Mouse (Mus musculus) MEL (cell line): ENCODE measurements around the gene Cltc. TPM values are rescaled to one million over a fixed set of nuclear protein-coding genes. Genes with fewer than 3 reads are reported as not detected.

Experiments
- DNase-seq: peaks from one replicate; pipeline ENCODE4 v3.0.0; 2011; ENCODE audit warnings: low read depth, low spot score
- H3K27ac ChIP-seq: 2 replicates; pipeline ENCODE4 v1.5.1; 2012; ENCODE audit warnings: low read depth, mild to moderate bottlenecking, control low read depth, low read length, moderate library complexity; ENCODE audit not compliant: control insufficient read depth
- H3K27me3 ChIP-seq, 2 experiments: fragments of 150-350 bp in 1 of 2; sonication (generic) in 1 of 2; 2 replicates each; pipeline ENCODE4 v1.6.1; 2012; ENCODE audit warnings: low read length in 2 of 2, mild to moderate bottlenecking in 2 of 2, improper control_type of control experiment in 1 of 2, moderate library complexity in 1 of 2; ENCODE audit not compliant: insufficient read depth in 2 of 2, control insufficient read depth in 1 of 2
- H3K36me3 ChIP-seq, 2 experiments: 2 replicates each; pipeline ENCODE4 v1.6.1; 2012 to 2014; ENCODE audit warnings: low read length in 2 of 2, improper control_type of control experiment in 1 of 2, inconsistent platforms in 1 of 2, mild to moderate bottlenecking in 1 of 2; ENCODE audit not compliant: insufficient read depth in 2 of 2, control insufficient read depth in 1 of 2
- H3K4me1 ChIP-seq, 2 experiments: fragments of 150-350 bp in 1 of 2; sonication (generic) in 1 of 2; 2 replicates each; pipeline ENCODE4 v1.6.1; 2012; ENCODE audit warnings: low read length in 2 of 2, improper control_type of control experiment in 1 of 2, mild to moderate bottlenecking in 1 of 2; ENCODE audit not compliant: insufficient read depth in 2 of 2, control insufficient read depth in 1 of 2
- H3K4me3 ChIP-seq, 2 experiments: fragments of 150-350 bp in 1 of 2; sonication (generic) in 1 of 2; 2 replicates each; pipeline ENCODE4 v1.5.1; 2012; ENCODE audit warnings: low read depth in 2 of 2, low read length in 2 of 2, mild to moderate bottlenecking in 2 of 2, moderate library complexity in 2 of 2, control low read depth in 1 of 2, improper control_type of control experiment in 1 of 2; ENCODE audit not compliant: control insufficient read depth in 1 of 2, insufficient read depth in 1 of 2
- H3K79me2 ChIP-seq: 2 replicates; pipeline ENCODE4 v1.6.1; 2012; ENCODE audit warnings: mild to moderate bottlenecking, low read length, moderate library complexity; ENCODE audit not compliant: control insufficient read depth, poor library complexity, insufficient read depth
- H3K9ac ChIP-seq: 2 replicates; pipeline ENCODE4 v1.6.1; 2012; ENCODE audit warnings: low read depth, mild to moderate bottlenecking, control low read depth, low read length, moderate library complexity; ENCODE audit not compliant: control insufficient read depth, poor library complexity, severe bottlenecking
- H3K9me3 ChIP-seq: fragments of 150-350 bp; sonication (generic); replicated peaks from 2 replicates; pipeline ENCODE4 v1.6.1; 2012; ENCODE audit warnings: mild to moderate bottlenecking, low read length, improper control_type of control experiment, moderate library complexity; ENCODE audit not compliant: insufficient read depth
- CHD1 ChIP-seq: IDR thresholded peaks from 2 replicates; pipeline ENCODE4 v1.6.1; 2012; ENCODE audit warnings: low read depth, mild to moderate bottlenecking, inconsistent platforms, low read length, improper control_type of control experiment
- CTCF ChIP-seq, 3 experiments: IDR thresholded peaks in 2 of 3; conservative IDR thresholded peaks in 1 of 3; 2 replicates each; pipeline ENCODE4 v1.5.1; 2011 to 2012; ENCODE audit warnings: low read length in 3 of 3, low read depth in 2 of 3, mild to moderate bottlenecking in 2 of 3, improper control_type of control experiment in 1 of 3, inconsistent platforms in 1 of 3, mixed read lengths in 1 of 3, moderate library complexity in 1 of 3; ENCODE audit not compliant: control insufficient read depth in 1 of 3, insufficient read depth in 1 of 3, poor library complexity in 1 of 3, severe bottlenecking in 1 of 3
- EP300 ChIP-seq, 2 experiments: IDR thresholded peaks; 2 replicates each; pipeline ENCODE4 v1.6.1; 2011; ENCODE audit warnings: improper control_type of control experiment in 2 of 2, low read length in 2 of 2, low read depth in 1 of 2, mild to moderate bottlenecking in 1 of 2
- ETS1 ChIP-seq: IDR thresholded peaks from 2 replicates; pipeline ENCODE4 v1.6.1; 2012; ENCODE audit warnings: low read depth, mild to moderate bottlenecking, inconsistent platforms, low read length, improper control_type of control experiment, moderate library complexity
- MAFK ChIP-seq: IDR thresholded peaks from 2 replicates; pipeline ENCODE4 v1.6.1; 2011; ENCODE audit warnings: low read depth, mild to moderate bottlenecking, low read length, improper control_type of control experiment, borderline replicate concordance
- MAX ChIP-seq: IDR thresholded peaks from 2 replicates; pipeline ENCODE4 v1.6.1; 2011; ENCODE audit warnings: low read length, improper control_type of control experiment
- MAZ ChIP-seq: IDR thresholded peaks from 2 replicates; pipeline ENCODE4 v1.6.1; 2012; ENCODE audit warnings: low read depth, mild to moderate bottlenecking, inconsistent platforms, low read length, improper control_type of control experiment
- MXI1 ChIP-seq: IDR thresholded peaks from 2 replicates; pipeline ENCODE4 v1.6.1; 2011; ENCODE audit warnings: mild to moderate bottlenecking, low read depth, low read length, improper control_type of control experiment
- SIN3A ChIP-seq: IDR thresholded peaks from 2 replicates; pipeline ENCODE4 v1.6.1; 2012; ENCODE audit warnings: low read length, improper control_type of control experiment, inconsistent platforms
- TBP ChIP-seq: IDR thresholded peaks from 2 replicates; pipeline ENCODE4 v1.8.0; 2011; ENCODE audit warnings: low read depth, low read length, improper control_type of control experiment
- TCF12 ChIP-seq: IDR thresholded peaks from 2 replicates; pipeline ENCODE4 v1.6.1; 2014; ENCODE audit warnings: low read depth, mild to moderate bottlenecking, inconsistent platforms, low read length, improper control_type of control experiment, moderate library complexity
- USF2 ChIP-seq, 2 experiments: IDR thresholded peaks; 2 replicates each; pipeline ENCODE4 v1.6.1; 2011 to 2012; ENCODE audit warnings: improper control_type of control experiment in 2 of 2, low read length in 2 of 2, borderline replicate concordance in 1 of 2, inconsistent platforms in 1 of 2, low read depth in 1 of 2, mild to moderate bottlenecking in 1 of 2; ENCODE audit not compliant: insufficient read depth in 1 of 2
- ZC3H11A ChIP-seq: IDR thresholded peaks from 2 replicates; pipeline ENCODE4 v1.6.1; 2012; ENCODE audit warnings: low read depth, mild to moderate bottlenecking, inconsistent platforms, low read length, improper control_type of control experiment
- ZKSCAN1 ChIP-seq: IDR thresholded peaks from 2 replicates; pipeline ENCODE4 v1.6.1; 2012; ENCODE audit warnings: low read depth, mild to moderate bottlenecking, inconsistent platforms, low read length, improper control_type of control experiment, moderate library complexity
- polyA plus RNA-seq, 2 experiments: library from polyadenylated mRNA; stranded (reverse) in 1 of 2; unstranded in 1 of 2; fragments of >175 nt in 1 of 2; fragments of >200 nt in 1 of 2; gene quantifications; 2 replicates each; pipeline versions ENCODE4 v1.2.1 to v1.2.4; 2012; ENCODE audit warnings: low replicate concordance in 2 of 2, low read depth in 1 of 2; ENCODE audit not compliant: insufficient read length in 2 of 2, insufficient read depth in 1 of 2, missing spikeins in 1 of 2
- total RNA-seq: library from RNA; depleted of rRNA; stranded (reverse); fragments of 300-350 nt; gene quantifications from 2 replicates; pipeline ENCODE4 v1.2.3, GENCODE M21; 2012

Cltc gene
- total and polyA plus RNA-seq, 3 experiments: 149 to 300 (median 205) TPM

GRCm38 (mm10) chr11:86751010-86751409, 6.4 kb downstream of the Cltc start:
- H3K9me3 ChIP-seq: no peaks in the 10 kb centered on the region
- no peak overlapping the region for H3K4me3 ChIP-seq
- peaks cover 32 to 80% of the 10 kb centered on the region in 2 experiments for H3K36me3 ChIP-seq
- no peak overlapping the region for H3K27ac ChIP-seq
- no peak overlapping the region for H3K9ac ChIP-seq
- peaks cover 29 to 40% of the 10 kb centered on the region in 2 experiments for H3K4me1 ChIP-seq
- no peaks in the 10 kb centered on the region for H3K27me3 ChIP-seq
- TF ChIP-seq ZKSCAN1 (no peak), CHD1 (0 out of 2 replicates have a peak, but pooled peaks have one; percentile 84), TBP (no peak)
- H3K79me2 ChIP-seq: peaks cover 82% of the 10 kb centered on the region
- DNase-seq: no peak

DNA sequence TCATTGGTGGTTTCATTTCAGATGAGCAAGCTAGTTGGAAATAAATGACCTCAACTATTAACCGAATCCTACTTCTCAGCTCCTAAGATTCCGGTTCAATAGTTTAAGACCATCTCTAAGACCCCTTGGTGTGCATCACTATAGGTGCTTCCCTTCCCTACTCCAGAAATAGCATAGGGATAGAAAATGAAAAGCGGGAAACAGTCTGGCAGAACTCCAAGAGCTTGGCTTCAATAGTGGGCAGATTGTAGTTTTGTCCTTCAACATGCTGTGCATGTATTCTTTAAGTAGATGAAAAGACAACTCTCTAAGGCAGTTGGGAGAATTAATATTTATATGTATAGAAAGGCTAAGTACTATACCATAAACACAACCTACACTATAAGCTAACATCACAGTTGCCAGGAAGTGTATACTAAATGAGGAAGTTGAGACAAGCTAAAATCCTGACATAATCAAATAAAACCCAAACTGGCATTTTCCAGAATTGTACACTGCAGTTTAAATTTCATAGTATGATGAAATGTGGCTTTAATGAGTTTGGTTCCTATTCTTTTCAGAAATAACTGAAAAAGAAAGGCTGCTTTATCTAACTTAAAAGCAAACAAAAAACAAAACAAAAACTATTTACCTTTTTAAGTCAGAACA, 7.5 kb downstream of the Cltc start:
- Histone ChIP-seq H3K9ac (no peak overlapping the region), H3K36me3 (peaks cover 27 to 80% of the 10 kb centered on the region in 2 experiments), H3K4me1 (peaks cover 32 to 39% of the 10 kb centered on the region in 2 experiments), H3K9me3 (no peaks in the 10 kb centered on the region), H3K79me2 (peaks cover 83% of the 10 kb centered on the region), H3K4me3 (no peak overlapping the region), H3K27me3 (no peaks in the 10 kb centered on the region), H3K27ac (0 out of 2 replicates have a peak overlapping the region, but pooled peaks have one; percentile 12)
- TF ChIP-seq MAZ (no peak), MAX (no peak), ETS1 (peak; percentile 59; the same call in 1 of the 2 replicates), MXI1 (no peak), ZC3H11A (no peak), USF2 (IDR thresholded peaks at IDR 0.05; ENCODE audit: borderline replicate concordance in 1 of 2, insufficient read depth in 1 of 2, low read depth in 1 of 2, low read length in 2 of 2) (no peak), CTCF (IDR thresholded peaks at IDR 0.05 in 2 of 3, conservative IDR thresholded peaks at IDR 0.05 in 1 of 3; ENCODE audit: control insufficient read depth in 1 of 3, insufficient read depth in 1 of 3, low read depth in 2 of 3, low read length in 3 of 3, poor library complexity in 1 of 3, severe bottlenecking in 1 of 3) (no peak), CHD1 (no peak), SIN3A (peak; percentile 29; the same call in 1 of the 2 replicates), EP300 (IDR thresholded peaks at IDR 0.05; ENCODE audit: low read depth in 1 of 2, low read length in 2 of 2) (peak; percentile 48 to 58; a peak in 3 of 4 replicates)
- peak; percentile 78 for DNase-seq

DNA sequence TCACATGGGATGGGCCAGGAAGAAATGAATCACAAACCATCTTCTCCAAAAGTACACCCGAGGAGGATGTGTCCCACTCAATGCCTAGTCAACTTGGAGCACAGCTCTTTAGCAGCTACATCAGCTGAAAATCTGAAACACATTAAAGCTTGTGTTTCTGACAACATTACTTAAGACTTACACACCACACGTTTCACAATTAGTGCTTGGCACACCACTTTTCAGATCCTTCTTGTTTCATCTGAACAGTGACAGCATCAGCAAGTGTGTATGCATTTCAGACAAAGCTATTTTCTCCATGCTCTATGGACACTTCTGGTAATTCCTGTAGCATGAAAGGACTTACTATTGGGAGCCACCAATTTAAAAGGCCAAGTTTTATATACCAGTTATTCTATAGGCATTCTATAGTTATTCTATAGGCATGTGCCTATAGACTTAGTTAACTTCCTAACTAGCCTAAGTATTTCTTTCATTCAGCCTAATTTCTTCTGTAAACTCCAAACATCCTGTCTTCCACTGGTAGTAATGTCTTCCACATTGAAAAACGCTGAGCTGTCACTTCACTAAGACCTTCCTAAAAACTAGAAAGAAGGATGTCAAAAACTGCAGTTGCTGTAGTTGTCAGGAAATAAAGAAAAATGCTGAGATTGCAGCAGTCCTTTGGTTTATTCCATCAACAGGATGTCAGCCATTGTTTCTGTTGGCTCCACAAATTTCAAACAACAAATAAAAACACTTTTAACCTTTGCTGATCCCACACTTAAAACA, 11.5 kb downstream of the Cltc start:
- Histone ChIP-seq H3K36me3 (peaks cover 16 to 79% of the 10 kb centered on the region in 2 experiments), H3K9me3 (no peaks in the 10 kb centered on the region), H3K27me3 (no peaks in the 10 kb centered on the region), H3K4me1 (peaks cover 30 to 58% of the 10 kb centered on the region in 2 experiments), H3K27ac (no peak overlapping the region), H3K4me3 (no peak overlapping the region), H3K79me2 (peaks cover 73% of the 10 kb centered on the region), H3K9ac (no peak overlapping the region)
- no peak for DNase-seq
- TF ChIP-seq MAFK: peak; percentile 94
- no peak for TF ChIP-seq TCF12
